Mouse (Mus musculus) liver, embryonic 14.5 days (tissue): Measurements from ENCODE around the gene Uvrag. TPM values are rescaled to one million over a fixed set of nuclear protein-coding genes. Genes with fewer than 3 reads are reported as not detected.

Source experiments
- ATAC-seq: fragments of 200-750 bp; cut with Nextera tagmentation; 2 replicates; pipeline ENCODE4 v1.8.0; 2017; ENCODE audit warnings: moderate number of reproducible peaks, mild to moderate bottlenecking, moderate library complexity; ENCODE audit not compliant: insufficient read depth
- DNase-seq, 3 experiments: peaks; one replicate each; pipeline ENCODE4 v3.0.0-alpha.2; 2012 to 2013; ENCODE audit warnings: low read depth in 3 of 3, low spot score in 3 of 3
- H3K27ac ChIP-seq: fragments of 300-500 bp; sonication (generic); 2 replicates; pipeline ENCODE4 v1.5.1; 2014; ENCODE audit warnings: moderate library complexity, mild to moderate bottlenecking, control low read depth, inconsistent platforms
- H3K27me3 ChIP-seq: fragments of 300-500 bp; sonication (generic); 2 replicates; pipeline ENCODE4 v1.6.1; 2014; ENCODE audit warnings: mild to moderate bottlenecking, low read length, moderate library complexity; ENCODE audit not compliant: control insufficient read depth, insufficient read depth
- H3K36me3 ChIP-seq: fragments of 300-500 bp; sonication (generic); replicated peaks from 2 replicates; pipeline ENCODE4 v1.6.1; 2014; ENCODE audit warnings: low read depth; ENCODE audit not compliant: control insufficient read depth, insufficient read depth
- H3K4me1 ChIP-seq, 2 experiments: fragments of 200-500 bp in 1 of 2; fragments of 300-500 bp in 1 of 2; sonication (generic) in 1 of 2; replicated peaks; 2 replicates each; pipeline ENCODE4 v1.6.1; 2012 to 2014; ENCODE audit warnings: antibody characterized with exemption in 1 of 2, inconsistent platforms in 1 of 2, low read length in 1 of 2; ENCODE audit not compliant: control insufficient read depth in 2 of 2, insufficient read depth in 2 of 2
- H3K4me2 ChIP-seq: fragments of 300-500 bp; sonication (generic); 2 replicates; pipeline ENCODE4 v1.6.1; 2014; ENCODE audit warnings: low read depth, mild to moderate bottlenecking, control low read depth, moderate library complexity
- H3K4me3 ChIP-seq, 2 experiments: fragments of 200-500 bp in 1 of 2; fragments of 300-500 bp in 1 of 2; sonication (generic) in 1 of 2; 2 replicates each; pipeline ENCODE4 v1.5.1; 2012 to 2014; ENCODE audit warnings: low read depth in 2 of 2, low read length in 2 of 2, mild to moderate bottlenecking in 2 of 2, control low read depth in 1 of 2, inconsistent platforms in 1 of 2, moderate library complexity in 1 of 2; ENCODE audit not compliant: insufficient read depth in 1 of 2
- H3K9ac ChIP-seq: fragments of 300-500 bp; sonication (generic); replicated peaks from 2 replicates; pipeline ENCODE4 v1.6.1; 2014; ENCODE audit warnings: mild to moderate bottlenecking, control low read depth, moderate library complexity
- H3K9me3 ChIP-seq: fragments of 300-500 bp; sonication (generic); 2 replicates; pipeline ENCODE4 v1.6.1; 2016; ENCODE audit warnings: low read length, mixed read lengths; ENCODE audit not compliant: control insufficient read depth
- CTCF ChIP-seq: IDR thresholded peaks from 2 replicates; pipeline ENCODE4 v1.5.1; 2016; ENCODE audit warnings: antibody characterized with exemption, low read depth, control low read depth
- EP300 ChIP-seq: IDR thresholded peaks from 2 replicates; pipeline ENCODE4 v1.6.1; 2016; ENCODE audit warnings: antibody characterized with exemption, low read depth
- WGBS: fragments of 180-500 bp; shearing (Covaris S2); extraction: QIAGEN DNeasy Blood & Tissue Kit; methylation state at CpG from one replicate; pipeline ENCODE4 v1.1.7; 2014; ENCODE audit not compliant: insufficient replicate concordance; 5-methylcytosine and 5-hydroxymethylcytosine counted together
- polyA plus RNA-seq, 2 experiments: library from polyadenylated mRNA; depleted of rRNA in 1 of 2; stranded (reverse) in 1 of 2; unstranded in 1 of 2; fragments of >200 nt; fragmentation: Nextera tagmentation in 1 of 2; extraction: Ambion mirVana in 1 of 2; gene quantifications; 2 replicates each; pipeline versions ENCODE4 v1.2.1 to v1.2.3; 2012 to 2014

The Uvrag gene
- polyA plus RNA-seq, 2 experiments: 3.9 to 5.7 TPM

DNA sequence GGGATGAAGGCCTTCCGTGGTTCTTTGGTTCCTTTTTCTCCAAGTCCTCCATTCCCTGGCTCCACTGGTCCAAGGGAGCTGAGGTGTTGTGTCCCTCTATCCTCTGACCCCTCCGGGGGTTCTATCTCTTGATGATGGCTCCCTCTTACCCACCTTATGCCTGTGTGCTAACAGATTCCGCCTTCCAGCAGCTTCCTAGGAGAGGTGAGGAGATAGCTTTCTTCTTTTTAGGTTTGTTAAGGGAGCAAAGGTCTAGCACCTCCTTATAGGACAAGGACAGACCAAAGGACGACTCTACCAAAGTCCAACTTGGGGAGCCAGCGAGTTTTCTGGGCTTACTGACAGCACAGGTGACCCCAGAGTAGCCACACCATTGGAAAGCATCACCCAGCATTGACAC lies 181.7 kb downstream of the Uvrag start:
- Histone ChIP-seq H3K4me3 (no peak overlapping the region), H3K4me1 (peaks cover 0 to 4% of the 10 kb centered on the region in 2 experiments; a peak in 2 of 4 replicates), H3K27me3 (no peaks in the 10 kb centered on the region), H3K36me3 (no peaks in the 10 kb centered on the region), H3K4me2 (no peak overlapping the region), H3K9ac (no peak overlapping the region), H3K9me3 (no peaks in the 10 kb centered on the region), H3K27ac (no peak overlapping the region)
- DNase-seq (no peak), ATAC-seq (no peak)
- TF ChIP-seq EP300 (no peak), CTCF (no peak)
- 63% methylated on average over 5 of the region's 5 CpGs for WGBS

DNA sequence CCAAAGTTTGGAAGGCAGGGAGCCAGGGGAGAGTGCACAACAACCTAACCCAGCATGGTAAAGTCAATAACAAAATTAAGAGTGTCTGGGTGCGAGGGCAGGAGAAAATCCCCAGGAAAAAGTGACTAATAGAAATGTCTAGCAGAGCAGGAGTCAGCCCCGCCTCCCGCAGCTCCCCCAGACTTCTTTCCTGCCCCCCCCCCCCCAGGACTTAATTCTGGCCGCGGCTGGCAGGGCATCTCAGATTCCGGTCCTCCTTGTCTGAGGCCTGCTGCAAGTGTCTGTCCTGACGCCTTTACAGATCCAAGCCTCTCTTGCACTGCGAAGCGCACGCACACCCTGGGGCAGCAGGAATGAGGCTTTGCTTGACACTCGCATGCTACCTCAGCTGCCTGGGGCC lies 182.8 kb downstream of the Uvrag start:
- H3K4me1 ChIP-seq: peaks cover 0 to 4% of the 10 kb centered on the region in 2 experiments; a peak in 2 of 4 replicates
- H3K27ac ChIP-seq: no peak overlapping the region
- no peaks in the 10 kb centered on the region for H3K27me3 ChIP-seq
- no peaks in the 10 kb centered on the region for H3K9me3 ChIP-seq
- 63% methylated on average over 10 of the region's 11 CpGs for WGBS
- ATAC-seq (no peak), DNase-seq (no peak)
- H3K36me3 ChIP-seq: no peaks in the 10 kb centered on the region
- no peak overlapping the region for H3K9ac ChIP-seq
- no peak overlapping the region for H3K4me2 ChIP-seq
- no peak for TF ChIP-seq CTCF
- TF ChIP-seq EP300: no peak
- no peak overlapping the region for H3K4me3 ChIP-seq

DNA sequence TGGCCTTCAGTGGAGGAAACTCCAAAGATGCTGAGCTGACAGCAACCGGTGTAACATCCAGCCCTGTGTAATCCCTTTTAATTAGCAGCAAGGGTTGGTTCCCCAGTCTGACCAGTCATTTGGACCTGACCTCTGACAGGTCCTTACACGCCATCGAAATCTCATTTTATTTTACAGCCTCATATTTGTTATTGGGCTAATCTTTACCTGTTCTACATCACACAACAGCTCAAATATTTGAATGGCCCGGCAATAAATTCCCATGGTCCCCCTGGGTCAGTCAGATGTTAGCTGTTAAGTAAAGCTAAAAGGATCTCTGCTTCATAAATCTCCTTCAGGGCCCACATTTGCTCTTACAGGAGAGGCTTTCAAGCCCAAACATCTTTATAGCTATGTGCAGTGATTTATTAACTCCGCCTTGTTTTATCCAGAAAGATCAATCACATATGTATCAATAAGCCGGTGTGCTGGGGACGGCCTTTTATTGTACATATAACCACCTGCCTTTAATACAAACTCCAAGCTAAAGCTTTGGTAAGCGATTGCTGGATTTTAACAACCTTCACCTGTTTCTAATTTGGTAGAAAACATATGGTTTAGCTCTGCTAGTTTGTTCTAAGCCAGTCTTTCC lies 183.7 kb downstream of the Uvrag start:
- TF ChIP-seq CTCF: no peak
- no peak for TF ChIP-seq EP300
- H3K9me3 ChIP-seq: no peaks in the 10 kb centered on the region
- no peak overlapping the region for H3K27ac ChIP-seq
- WGBS: 75% methylated on average over 8 of the region's 8 CpGs
- no peak overlapping the region for H3K9ac ChIP-seq
- ATAC-seq: no peak
- no peaks in the 10 kb centered on the region for H3K36me3 ChIP-seq
- H3K4me3 ChIP-seq: no peak overlapping the region
- no peak for DNase-seq
- H3K4me2 ChIP-seq: no peak overlapping the region
- no peaks in the 10 kb centered on the region for H3K4me1 ChIP-seq
- no peaks in the 10 kb centered on the region for H3K27me3 ChIP-seq

DNA sequence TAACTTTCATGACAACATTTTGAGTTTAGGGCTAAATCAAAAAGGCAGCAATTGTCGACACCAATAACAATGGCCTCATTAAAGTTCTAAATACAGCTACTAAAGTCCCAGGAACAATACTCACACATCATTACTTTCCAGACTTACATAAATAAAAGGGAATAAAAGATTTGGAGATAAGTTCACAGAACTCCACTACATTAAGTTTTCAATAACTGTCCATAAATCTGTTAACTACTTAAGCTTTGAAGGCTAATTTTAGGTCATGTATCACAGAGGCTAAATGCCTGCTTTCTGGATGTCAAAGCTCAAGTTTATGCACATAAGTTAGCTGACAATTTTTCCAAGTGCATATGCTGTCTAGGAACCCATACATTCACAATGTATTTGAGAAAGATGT lies 184.3 kb downstream of the Uvrag start:
- ATAC-seq (no peak), DNase-seq (no peak)
- H3K36me3 ChIP-seq: no peaks in the 10 kb centered on the region
- no peak overlapping the region for H3K9ac ChIP-seq
- WGBS: 72% methylated on average over 1 of the region's 1 CpGs
- H3K4me1 ChIP-seq: no peaks in the 10 kb centered on the region
- H3K4me2 ChIP-seq: no peak overlapping the region
- no peak overlapping the region for H3K27ac ChIP-seq
- no peak for TF ChIP-seq EP300
- TF ChIP-seq CTCF: no peak
- no peaks in the 10 kb centered on the region for H3K9me3 ChIP-seq
- H3K27me3 ChIP-seq: no peaks in the 10 kb centered on the region
- H3K4me3 ChIP-seq: no peak overlapping the region

DNA sequence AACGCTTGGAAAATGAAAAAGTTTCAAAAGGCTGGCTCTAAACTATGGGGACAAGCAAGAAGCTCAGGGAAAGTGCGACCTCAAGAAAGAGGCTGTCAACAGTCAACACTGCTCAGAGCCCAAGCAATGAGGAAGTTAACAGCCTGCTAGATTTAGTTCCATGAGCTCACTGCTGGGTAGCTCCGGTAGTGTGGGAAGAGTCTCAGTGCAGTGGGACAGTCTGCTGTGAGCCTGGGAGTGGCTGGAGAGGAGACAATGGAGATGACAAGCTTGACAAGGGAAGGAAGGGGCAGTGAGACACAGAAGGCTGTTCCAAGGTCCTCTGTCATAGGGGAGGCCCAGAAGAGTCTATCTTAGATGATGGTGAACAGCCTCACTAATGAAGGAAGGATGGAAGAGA lies 187.3 kb downstream of the Uvrag start:
- DNase-seq: no peak
- no peak overlapping the region for H3K4me2 ChIP-seq
- H3K27ac ChIP-seq: no peak overlapping the region
- WGBS: 40% methylated on average over 3 of the region's 3 CpGs
- H3K9ac ChIP-seq: no peak overlapping the region
- no peak overlapping the region for H3K4me3 ChIP-seq
- H3K36me3 ChIP-seq: no peaks in the 10 kb centered on the region
- H3K4me1 ChIP-seq: no peaks in the 10 kb centered on the region
- no peak for ATAC-seq
- TF ChIP-seq CTCF (no peak), EP300 (no peak)
- H3K9me3 ChIP-seq: no peaks in the 10 kb centered on the region
- no peaks in the 10 kb centered on the region for H3K27me3 ChIP-seq
